Comparison of ENCODE assay signal across 14 mouse cellular contexts in the genomic region with DNA sequence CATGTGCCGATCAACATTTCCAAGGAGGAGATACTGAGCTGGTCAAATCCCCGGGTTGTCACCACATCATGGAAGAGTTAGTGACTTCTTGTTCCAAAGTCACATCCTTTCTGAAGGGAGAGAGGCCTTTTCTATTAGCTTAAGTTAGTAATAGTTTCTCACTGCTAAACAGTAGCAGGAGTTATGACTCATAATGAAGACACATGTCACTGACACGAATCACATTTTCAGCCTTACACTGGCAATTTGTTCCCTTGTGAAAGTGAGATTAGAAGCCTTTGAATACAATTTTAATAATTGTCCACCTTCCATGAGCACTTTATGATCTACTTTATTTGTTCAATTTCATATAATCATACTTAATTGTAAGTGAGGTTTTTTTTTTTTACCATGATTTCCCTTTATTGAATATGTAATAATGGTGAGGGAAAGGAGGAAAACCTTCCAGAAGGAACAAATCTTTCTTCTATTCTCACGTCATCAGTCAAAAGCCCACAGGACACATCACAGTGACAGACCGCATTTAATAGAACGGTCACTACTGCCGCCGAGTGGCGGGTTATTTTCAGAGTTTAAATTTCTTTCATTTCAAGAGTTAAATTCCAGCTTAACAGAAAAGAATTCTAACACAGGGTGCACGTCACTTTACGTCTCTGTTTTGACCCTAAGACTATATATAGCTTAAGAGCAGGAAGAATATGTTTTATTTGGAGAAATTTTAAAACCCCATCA. TPM values are rescaled to one million over a fixed set of nuclear protein-coding genes. Genes with fewer than 3 reads are reported as not detected.
A peak's percentile ranks its signal among the peaks of the same experiment; 100 is the strongest.
DNase-seq lines count a peak whose midpoint lies in the region; ATAC-seq and TF ChIP-seq lines count a peak whose summit lies in the region.
"Had no signal": no experiment of that assay in that cellular context is flagged by ENCODE, and none has a peak within 500 bp of the region (broad histone marks: within the 10 kb centered on the region; RNA-seq: fewer than 3 reads in every experiment).

No protein-coding gene starts in this region.

- no peaks in the 10 kb centered on the region for H3K9me3 ChIP-seq in hindbrain, embryonic 11.5 days (ENCODE audit: control insufficient read depth, low read length)
- H3K9me3 ChIP-seq in hindbrain, embryonic 12.5 days (replicated peaks), result no peaks in the 10 kb centered on the region
- H3K9me3 ChIP-seq: forebrain, embryonic 13.5 days; liver, embryonic 13.5 days had no signal

- H3K36me3 ChIP-seq in hindbrain, embryonic 11.5 days (ENCODE audit: control insufficient read depth, insufficient read depth, low read length), result no peaks in the 10 kb centered on the region
- no peaks in the 10 kb centered on the region for H3K36me3 ChIP-seq in hindbrain, embryonic 12.5 days
- H3K36me3 ChIP-seq: liver, embryonic 13.5 days had no signal

- TF ChIP-seq CTCF in cerebellum, adult 2 months (IDR thresholded peaks at IDR 0.05; ENCODE audit: borderline replicate concordance, insufficient read depth, low read depth, low read length), result no peak
- peak; percentile 31; the same call in 1 of the 2 replicates for TF ChIP-seq CTCF in brain, embryonic 14.5 days (IDR thresholded peaks at IDR 0.05; ENCODE audit: borderline replicate concordance, extremely low read depth, insufficient read depth, insufficient read length)

- no peaks in the 10 kb centered on the region for H3K27me3 ChIP-seq in cerebellum, adult 2 months (ENCODE audit: control insufficient read depth, insufficient read depth, low read length)
- H3K27me3 ChIP-seq in hindbrain, embryonic 11.5 days (ENCODE audit: control insufficient read depth, insufficient read depth, low read length), result no peaks in the 10 kb centered on the region
- H3K27me3 ChIP-seq in hindbrain, embryonic 12.5 days, result no peaks in the 10 kb centered on the region
- H3K27me3 ChIP-seq: liver, embryonic 13.5 days had no signal

- no peak overlapping the region for H3K27ac ChIP-seq in cerebellum, adult 2 months (ENCODE audit: insufficient read depth, low read length)
- H3K27ac ChIP-seq in hindbrain, embryonic 11.5 days (ENCODE audit: low read depth, low read length), result no peak overlapping the region
- no peak overlapping the region for H3K27ac ChIP-seq in hindbrain, embryonic 12.5 days
- H3K27ac ChIP-seq: forebrain, embryonic 13.5 days; liver, embryonic 13.5 days had no signal

- TF ChIP-seq POLR2A in cerebellum, adult 2 months (IDR thresholded peaks at IDR 0.05; ENCODE audit: borderline replicate concordance, insufficient read depth, low read length), result no peak
- no peak for TF ChIP-seq POLR2A in brain, embryonic 14.5 days (IDR thresholded peaks at IDR 0.05; ENCODE audit: borderline replicate concordance, extremely low read depth, insufficient read depth, insufficient read length, poor library complexity, severe bottlenecking)

- H3K9ac ChIP-seq in hindbrain, embryonic 11.5 days (ENCODE audit: low read depth, low read length), result no peak overlapping the region
- H3K9ac ChIP-seq in hindbrain, embryonic 12.5 days, result no peak overlapping the region
- H3K9ac ChIP-seq: forebrain, embryonic 13.5 days; liver, embryonic 13.5 days had no signal

- H3K4me3 ChIP-seq in cerebellum, adult 2 months (replicated peaks; ENCODE audit: insufficient read depth, low read depth, low read length), result no peak overlapping the region
- H3K4me3 ChIP-seq in hindbrain, embryonic 11.5 days (ENCODE audit: low read depth, low read length), result no peak overlapping the region
- no peak overlapping the region for H3K4me3 ChIP-seq in hindbrain, embryonic 12.5 days
- H3K4me3 ChIP-seq: forebrain, embryonic 13.5 days; liver, embryonic 13.5 days had no signal

- WGBS in cerebellum, adult 2 months, result 63% methylated on average over 11 of the region's 11 CpGs
- WGBS in hindbrain, embryonic 11.5 days, result 72% methylated on average over 11 of the region's 11 CpGs
- 64% methylated on average over 11 of the region's 11 CpGs for WGBS in hindbrain, embryonic 12.5 days

- DNase-seq in cerebellum, postnatal 14 days, result peak; percentile 28 to 40
- DNase-seq in cerebellum, adult 2 months, result no peak
- DNase-seq in hindbrain, embryonic 11.5 days (ENCODE audit: low spot score), result peak; percentile 10
- peak; percentile 18 for DNase-seq in left cerebral cortex, postnatal 4 days
- no peak for DNase-seq in left cerebral cortex, adult 18-20 months (ENCODE audit: low spot score in 2 of 2)
- DNase-seq in brain, embryonic 14.5 days (ENCODE audit: low read depth), result peak; percentile 43
- DNase-seq in urinary bladder, adult 2 months (ENCODE audit: low spot score), result no peak
- DNase-seq: B cell, adult 2 months; liver, embryonic 13.5 days had no signal

- H3K4me2 ChIP-seq in hindbrain, embryonic 11.5 days (replicated peaks; ENCODE audit: low read depth, low read length), result no peak overlapping the region
- H3K4me2 ChIP-seq in hindbrain, embryonic 12.5 days (replicated peaks), result no peak overlapping the region
- H3K4me2 ChIP-seq: forebrain, embryonic 13.5 days; liver, embryonic 13.5 days had no signal

- intact Hi-C loops in left cerebral cortex, postnatal 4 days (cut with DNase I), result loop anchor here (2.0 kb wide), 1 partner anchor 391 kb away; no protein-coding TSS in a partner anchor

- ATAC-seq in hindbrain, embryonic 11.5 days (ENCODE audit: low FRiP score), result no peak
- ATAC-seq in hindbrain, embryonic 12.5 days (ENCODE audit: low FRiP score), result no peak
- ATAC-seq: forebrain, embryonic 13.5 days had no signal

- H3K4me1 ChIP-seq in cerebellum, adult 2 months (ENCODE audit: control insufficient read depth, insufficient read depth, low read length), result no peaks in the 10 kb centered on the region
- H3K4me1 ChIP-seq in hindbrain, embryonic 11.5 days (replicated peaks; ENCODE audit: control insufficient read depth, insufficient read depth, low read length), result no peaks in the 10 kb centered on the region
- no peaks in the 10 kb centered on the region for H3K4me1 ChIP-seq in hindbrain, embryonic 12.5 days
- H3K4me1 ChIP-seq: forebrain, embryonic 13.5 days; liver, embryonic 13.5 days had no signal

RNA-seq across cellular contexts. Expression of gene Fam124b, which starts 40.5 kb away (rescaled TPM):
- polyA plus RNA-seq in cerebellum, adult 2 months (2012; rRNA removed), result 0.05 and 0.06 TPM in 2 replicates
- 0.40 and 0.46 TPM in 2 replicates for polyA plus RNA-seq in hindbrain, embryonic 11.5 days (2014; fragmentation: Nextera tagmentation; extraction: Ambion mirVana)
- 0.67 and 0.89 TPM in 2 replicates for polyA plus RNA-seq in hindbrain, embryonic 12.5 days (2016; fragmentation: Nextera tagmentation; extraction: Ambion mirVana)
- total RNA-seq in left cerebral cortex, postnatal 4 days (2021), result 1 to 10 TPM; 1.5 to 1.8 TPM
- total RNA-seq in left cerebral cortex, adult 18-20 months (2021), result under 1 TPM; 0.45 to 0.65 TPM
- polyA plus RNA-seq in brain, embryonic 14.5 days (2012; rRNA removed), result 0.26 and 0.55 TPM in 2 replicates
- 0.01 and 0.06 TPM in 2 replicates for polyA plus RNA-seq in urinary bladder, adult 2 months (2012; rRNA removed)
- total RNA-seq: common myeloid progenitor, adult 5-6 weeks; granulocyte monocyte progenitor cell, adult 5-6 weeks; megakaryocyte, adult 5-6 weeks had no signal
- polyA plus RNA-seq: liver, embryonic 13.5 days had no signal

Comparison
In these comparisons a context has a peak if more than half of its experiments do, and no peak if none do; other contexts are left out.
1. DNase-seq: peak in cerebellum, postnatal 14 days (2 of 2), hindbrain, embryonic 11.5 days (single experiment), left cerebral cortex, postnatal 4 days (single experiment) and brain, embryonic 14.5 days (single experiment); none in cerebellum, adult 2 months (0 of 2), left cerebral cortex, adult 18-20 months (0 of 2) and urinary bladder, adult 2 months (single experiment).